ENCODE assay signal across 10 mouse cellular contexts in the genomic region with DNA sequence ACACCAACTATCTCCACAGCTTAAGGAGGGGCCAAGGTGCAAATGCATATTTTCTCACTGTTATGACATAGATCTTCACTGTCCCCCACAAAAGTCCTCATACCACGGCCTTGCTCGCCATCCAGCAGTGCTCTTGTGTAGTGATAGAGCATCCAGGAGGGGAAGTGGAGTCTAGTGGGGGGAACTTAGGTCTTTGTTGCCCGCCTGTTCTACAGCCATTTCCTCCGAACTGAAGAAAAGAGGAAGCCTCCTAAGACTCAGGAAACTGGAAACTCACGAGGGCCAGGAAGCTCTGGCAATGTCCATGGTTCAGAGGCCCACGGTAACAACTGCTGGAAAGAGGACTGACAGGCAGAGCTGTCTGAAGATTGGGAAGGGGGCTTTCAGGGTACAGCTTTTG.
"Had no signal": no experiment of that assay in that cellular context is flagged by ENCODE, and none has a peak within 500 bp of the region (broad histone marks: within the 10 kb centered on the region; RNA-seq: fewer than 3 reads in every experiment).

No protein-coding gene starts in this region.

- H3K9me3 ChIP-seq: limb, embryonic 13.5 days; liver, embryonic 15.5 days; lung, embryonic 15.5 days; midbrain, embryonic 15.5 days; neural tube, embryonic 12.5 days had no signal

- ATAC-seq: midbrain, embryonic 15.5 days had no signal

- H3K27ac ChIP-seq: limb, embryonic 13.5 days; liver, embryonic 15.5 days; lung, embryonic 15.5 days; midbrain, embryonic 15.5 days; neural tube, embryonic 12.5 days; stomach, postnatal 0 days had no signal

- H3K36me3 ChIP-seq: limb, embryonic 13.5 days; liver, embryonic 15.5 days; lung, embryonic 15.5 days; midbrain, embryonic 15.5 days; neural tube, embryonic 12.5 days had no signal

- H3K4me1 ChIP-seq: midbrain, embryonic 15.5 days; neural tube, embryonic 12.5 days had no signal

- DNase-seq: kidney, adult 18-20 months; kidney, postnatal 14 days; left cerebral cortex, postnatal 4 days had no signal

- H3K27me3 ChIP-seq: limb, embryonic 13.5 days; liver, embryonic 15.5 days; lung, embryonic 15.5 days; midbrain, embryonic 15.5 days; neural tube, embryonic 12.5 days had no signal

- H3K9ac ChIP-seq: limb, embryonic 13.5 days; liver, embryonic 15.5 days; lung, embryonic 15.5 days; midbrain, embryonic 15.5 days; neural tube, embryonic 12.5 days had no signal

- H3K4me3 ChIP-seq: limb, embryonic 13.5 days; liver, embryonic 15.5 days; lung, embryonic 15.5 days; midbrain, embryonic 15.5 days; neural tube, embryonic 12.5 days had no signal

- H3K4me2 ChIP-seq: limb, embryonic 13.5 days; liver, embryonic 11.5 days; liver, embryonic 15.5 days; lung, embryonic 15.5 days; midbrain, embryonic 15.5 days; neural tube, embryonic 12.5 days had no signal
